Mouse (Mus musculus) heart, postnatal 0 days (tissue): ENCODE measurements at regions not wholly inside any gene's neighbourhood (a gene's known extent, or its start where the extent isn't known, plus 50 kb on each side); places are given as distances from the start of the nearest gene placed in this dataset.

Experiments
- ATAC-seq: fragments of 200-750 bp; cut with Nextera tagmentation; 2 replicates; pipeline ENCODE4 v1.8.0; 2017; ENCODE audit warnings: low read depth, moderate number of reproducible peaks, moderate library complexity; ENCODE audit not compliant: insufficient read depth
- DNase-seq: peaks from one replicate; pipeline ENCODE4 v3.0.0-alpha.2; 2016; ENCODE audit warnings: low spot score
- H3K27ac ChIP-seq: fragments of 300-500 bp; sonication (generic); 2 replicates; pipeline ENCODE4 v1.5.1; 2014; ENCODE audit warnings: low read depth, mild to moderate bottlenecking
- H3K27me3 ChIP-seq: fragments of 300-500 bp; sonication (generic); 2 replicates; pipeline ENCODE4 v1.6.1; 2014; ENCODE audit warnings: low read length, mixed read lengths; ENCODE audit not compliant: control insufficient read depth, insufficient read depth
- H3K36me3 ChIP-seq: fragments of 300-500 bp; sonication (generic); replicated peaks from 2 replicates; pipeline ENCODE4 v1.6.1; 2014; ENCODE audit warnings: low read length, mixed read lengths; ENCODE audit not compliant: control insufficient read depth, insufficient read depth
- H3K4me1 ChIP-seq: fragments of 300-500 bp; sonication (generic); 2 replicates; pipeline ENCODE4 v1.6.1; 2014; ENCODE audit warnings: antibody characterized with exemption; ENCODE audit not compliant: control insufficient read depth, insufficient read depth
- H3K4me2 ChIP-seq: fragments of 300-500 bp; sonication (generic); 2 replicates; pipeline ENCODE4 v1.6.1; 2014; ENCODE audit warnings: low read depth, mild to moderate bottlenecking, low read length, moderate library complexity
- H3K4me3 ChIP-seq: fragments of 300-500 bp; sonication (generic); 2 replicates; pipeline ENCODE4 v1.5.1; 2014; ENCODE audit warnings: low read depth, low read length
- H3K9ac ChIP-seq: fragments of 300-500 bp; sonication (generic); replicated peaks from 2 replicates; pipeline ENCODE4 v1.6.1; 2014; ENCODE audit warnings: low read depth, low read length, mixed read lengths
- H3K9me3 ChIP-seq: fragments of 300-500 bp; sonication (generic); replicated peaks from 2 replicates; pipeline ENCODE4 v1.6.1; 2016; ENCODE audit warnings: low read length; ENCODE audit not compliant: control insufficient read depth
- CTCF ChIP-seq: IDR thresholded peaks from 2 replicates; pipeline ENCODE4 v1.5.1; 2016; ENCODE audit warnings: antibody characterized with exemption, control low read depth, low read depth
- EP300 ChIP-seq: IDR thresholded peaks from 2 replicates; pipeline ENCODE4 v1.6.1; 2016; ENCODE audit warnings: antibody characterized with exemption, low read depth
- WGBS: fragments of 180-500 bp; shearing (Covaris S2); extraction: QIAGEN DNeasy Blood & Tissue Kit; methylation state at CpG from one replicate; pipeline ENCODE4 v1.1.7; 2014; 5-methylcytosine and 5-hydroxymethylcytosine counted together

- no peak for ATAC-seq
- TF ChIP-seq EP300, result no peak
- TF ChIP-seq CTCF, result no peak
Observed at GRCm38 (mm10) chr12:27597878-27598277, 255.5 kb upstream of the Sox11 start.

GRCm38 (mm10) chr12:27597322-27597721, 254.9 kb upstream of the Sox11 start:
- H3K9me3 ChIP-seq, result no peaks in the 10 kb centered on the region
- 0 out of 2 replicates have a peak, but pooled peaks cover 3% of the 10 kb centered on the region for H3K27me3 ChIP-seq
- H3K27ac ChIP-seq, result no peak overlapping the region
- ATAC-seq, result no peak
- TF ChIP-seq EP300 (no peak), CTCF (no peak)
- H3K9ac ChIP-seq, result no peak overlapping the region
- no peak for DNase-seq
- H3K4me1 ChIP-seq, result no peaks in the 10 kb centered on the region
- H3K36me3 ChIP-seq, result no peaks in the 10 kb centered on the region
- no peak overlapping the region for H3K4me3 ChIP-seq
- 67% methylated on average over 3 of the region's 3 CpGs for WGBS
- H3K4me2 ChIP-seq, result no peak overlapping the region

More at GRCm38 (mm10) chr12:27597878-27598277, 255.5 kb upstream of the Sox11 start:
- no peak overlapping the region for H3K4me3 ChIP-seq
- no peaks in the 10 kb centered on the region for H3K4me1 ChIP-seq
- H3K9ac ChIP-seq, result no peak overlapping the region
- no peak for DNase-seq
- H3K36me3 ChIP-seq, result no peaks in the 10 kb centered on the region
- H3K4me2 ChIP-seq, result no peak overlapping the region
- no peak overlapping the region for H3K27ac ChIP-seq
- 0 out of 2 replicates have a peak, but pooled peaks cover 3% of the 10 kb centered on the region for H3K27me3 ChIP-seq
- no peaks in the 10 kb centered on the region for H3K9me3 ChIP-seq
- WGBS, result 81% methylated on average over 7 of the region's 7 CpGs

GRCm38 (mm10) chr12:27595576-27595975, 253.2 kb upstream of the Sox11 start:
- H3K27ac ChIP-seq, result no peak overlapping the region
- no peaks in the 10 kb centered on the region for H3K9me3 ChIP-seq
- no peak overlapping the region for H3K4me3 ChIP-seq
- no peaks in the 10 kb centered on the region for H3K4me1 ChIP-seq
- H3K4me2 ChIP-seq, result no peak overlapping the region
- H3K27me3 ChIP-seq, result 0 out of 2 replicates have a peak, but pooled peaks cover 3% of the 10 kb centered on the region
- TF ChIP-seq CTCF (no peak), EP300 (no peak)
- no peaks in the 10 kb centered on the region for H3K36me3 ChIP-seq
- no peak overlapping the region for H3K9ac ChIP-seq
- ATAC-seq, result no peak
- DNase-seq, result no peak
- WGBS, result 88% methylated on average over 2 of the region's 2 CpGs

- Histone ChIP-seq H3K36me3 (no peaks in the 10 kb centered on the region), H3K4me1 (no peaks in the 10 kb centered on the region), H3K27ac (no peak overlapping the region), H3K9me3 (no peaks in the 10 kb centered on the region), H3K9ac (no peak overlapping the region), H3K4me2 (no peak overlapping the region), H3K4me3 (no peak overlapping the region), H3K27me3 (no peaks in the 10 kb centered on the region)
- DNase-seq (no peak), ATAC-seq (no peak)
- WGBS, result 41% methylated on average over 1 of the region's 1 CpGs
- no peak for TF ChIP-seq CTCF
- TF ChIP-seq EP300, result no peak
Observed at GRCm38 (mm10) chr12:27593436-27593835, 251.1 kb upstream of the Sox11 start.

GRCm38 (mm10) chr12:27576109-27576700, 233.8 kb upstream of the Sox11 start:
- no peak for ATAC-seq
- TF ChIP-seq EP300 (no peak), CTCF (no peak)
- no peak for DNase-seq
- Histone ChIP-seq H3K27me3 (no peaks in the 10 kb centered on the region), H3K27ac (no peak overlapping the region), H3K9me3 (no peaks in the 10 kb centered on the region), H3K4me2 (no peak overlapping the region), H3K36me3 (no peaks in the 10 kb centered on the region), H3K9ac (no peak overlapping the region), H3K4me3 (no peak overlapping the region), H3K4me1 (no peaks in the 10 kb centered on the region)
- 71% methylated on average over 3 of the region's 3 CpGs for WGBS

- ATAC-seq, result no peak
- Histone ChIP-seq H3K27me3 (no peaks in the 10 kb centered on the region), H3K36me3 (no peaks in the 10 kb centered on the region), H3K4me3 (no peak overlapping the region), H3K9ac (no peak overlapping the region), H3K27ac (no peak overlapping the region), H3K9me3 (no peaks in the 10 kb centered on the region), H3K4me1 (no peaks in the 10 kb centered on the region), H3K4me2 (no peak overlapping the region)
- TF ChIP-seq CTCF (no peak), EP300 (no peak)
- DNase-seq, result no peak
- WGBS, result 79% methylated on average over 7 of the region's 7 CpGs
Observed at GRCm38 (mm10) chr12:27575629-27576028, 233.3 kb upstream of the Sox11 start.
